Mouse (Mus musculus) liver, adult 10 weeks (tissue): Measurements from ENCODE around the gene Hspa12a. TPM values are rescaled to one million over a fixed set of nuclear protein-coding genes. Genes with fewer than 3 reads are reported as not detected.

ENCODE experiments used
- polyA plus RNA-seq: library from polyadenylated mRNA; stranded (reverse); fragments of 350-450 nt; fragmentation: Illumina TruSeq; extraction: RNeasy Lipid Tissue Mini Kit (QIAGEN cat#74804); gene quantifications from one replicate; pipeline ENCODE4 v1.2.3, GENCODE M21; 2014; ENCODE audit warnings: low read depth, low replicate concordance

Hspa12a gene
- 0.95 TPM for polyA plus RNA-seq

DNA sequence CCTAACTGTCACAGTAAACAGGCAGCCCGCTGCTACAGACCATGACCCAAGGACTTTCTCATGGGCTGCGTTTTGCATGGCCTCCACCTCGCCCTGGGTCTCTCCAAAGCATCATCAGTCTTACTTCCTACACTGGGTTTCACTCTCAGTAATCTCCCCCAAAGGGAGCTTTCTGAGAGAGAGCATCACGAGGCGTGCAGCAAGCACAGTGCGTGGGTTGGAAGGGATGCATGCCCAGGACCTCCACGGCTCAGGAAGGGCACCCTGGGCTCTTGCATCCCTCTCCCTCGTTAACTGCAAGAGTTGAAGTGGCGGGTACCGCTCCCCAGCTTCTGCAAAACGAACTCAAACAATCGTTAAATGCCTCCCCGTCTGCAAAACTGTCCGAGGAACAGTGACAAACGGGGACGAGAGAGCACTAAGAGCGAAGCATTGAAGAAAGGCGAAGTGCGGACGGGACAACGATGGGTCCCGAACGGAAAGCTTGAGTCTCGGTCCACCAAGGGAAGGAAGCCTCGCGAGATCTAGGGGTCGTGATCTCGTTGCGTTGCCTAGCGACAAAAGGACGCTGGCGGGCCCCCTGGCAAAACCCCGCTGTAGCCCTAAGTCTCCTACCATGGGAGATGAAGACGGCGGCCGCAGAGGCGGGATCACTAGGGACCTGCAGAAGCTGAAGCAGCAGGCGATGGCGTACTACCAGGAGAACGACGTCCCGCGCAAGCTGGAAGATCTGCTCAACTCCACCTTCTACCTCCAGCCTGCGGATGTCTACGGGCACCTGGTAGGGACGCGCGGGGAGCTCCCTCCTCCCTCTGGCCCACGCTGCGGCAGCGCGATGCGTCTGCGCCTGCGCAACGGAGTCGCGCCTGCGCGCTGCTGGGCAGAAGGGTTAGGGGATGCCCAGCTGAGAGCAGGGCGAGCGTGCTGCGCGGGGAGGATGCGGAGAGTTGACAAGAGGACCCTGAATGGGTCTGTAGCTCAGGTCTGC is at the start of gene Hspa12a, which contains the start of gene Eno4:
Gene Hspa12a (minus strand): TSS at position 814 of the 988 bp plus-strand sequence.
Gene Eno4 (plus strand): TSS at position 585 of the 988 bp plus-strand sequence.

DNA sequence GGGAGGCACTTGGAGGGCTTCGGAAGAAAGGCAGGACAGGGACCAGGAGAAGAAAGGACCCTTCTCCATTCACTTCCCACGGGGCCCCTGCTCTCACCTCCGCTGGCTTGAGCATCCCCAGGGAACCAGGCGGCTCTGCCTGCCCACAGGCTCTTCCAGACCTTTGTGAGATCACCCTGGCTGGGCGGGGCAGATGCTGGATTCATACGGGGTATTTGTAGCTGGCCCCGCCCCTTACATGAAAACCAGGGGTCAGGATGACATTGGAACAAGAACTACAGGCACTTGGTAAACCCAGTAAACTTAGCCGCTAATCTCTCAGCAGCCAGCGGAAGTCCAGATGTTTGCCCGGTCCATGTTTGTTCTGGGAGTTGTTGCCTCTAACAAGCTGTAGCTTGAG is 149.2 kb downstream of the Hspa12a start, which contains the start of gene 1700019N19Rik:
Gene 1700019N19Rik (minus strand): TSS at position 178 of the 400 bp plus-strand sequence.

DNA sequence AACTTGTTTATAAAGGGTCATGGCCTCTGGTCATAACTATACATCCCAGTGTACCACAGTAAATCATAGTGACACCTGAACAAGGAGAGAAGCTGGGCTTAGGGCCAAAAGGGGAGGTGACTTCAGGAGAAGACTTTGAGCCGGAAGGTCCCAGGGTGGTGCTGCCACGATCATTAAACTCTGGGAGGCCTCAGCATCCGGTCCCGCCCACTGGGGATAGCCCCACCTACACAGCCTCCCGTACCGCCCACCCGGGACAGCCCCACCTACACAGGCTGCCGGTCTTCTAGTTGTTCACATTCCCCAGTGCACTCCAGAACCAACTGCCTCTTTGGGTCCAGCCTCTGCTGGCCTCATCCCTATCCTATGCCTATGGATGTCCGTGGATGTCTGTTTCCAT is 184.0 kb downstream of the Hspa12a start, which contains the start of gene Pnliprp2:
Gene Pnliprp2 (plus strand): TSS at position 297 of the 400 bp plus-strand sequence.

Other genes with a start within 250 kb of the Hspa12a start
- gene Pnliprp1, start 214.8 kb downstream of the Hspa12a start, polyA plus RNA-seq: not detected
- not detected for gene Pnliprp2, start 183.9 kb downstream of the Hspa12a start, polyA plus RNA-seq
- not detected for gene 1700019N19Rik, start 149.2 kb downstream of the Hspa12a start, polyA plus RNA-seq
- gene Eno4, start 229 bp downstream of the Hspa12a start, polyA plus RNA-seq: not detected
- 30.6 TPM for gene Shtn1, start 132.4 kb upstream of the Hspa12a start, polyA plus RNA-seq
- not detected for gene Vax1, start 226.4 kb upstream of the Hspa12a start, polyA plus RNA-seq